Mouse (Mus musculus): ENCODE data around the gene Ttll9. TPM values are rescaled to one million over a fixed set of nuclear protein-coding genes. Genes with fewer than 3 reads are reported as not detected.

Gene Ttll9
- total RNA-seq, 2 experiments from 2014 or later = 0.79 to 1.5 TPM

DNA sequence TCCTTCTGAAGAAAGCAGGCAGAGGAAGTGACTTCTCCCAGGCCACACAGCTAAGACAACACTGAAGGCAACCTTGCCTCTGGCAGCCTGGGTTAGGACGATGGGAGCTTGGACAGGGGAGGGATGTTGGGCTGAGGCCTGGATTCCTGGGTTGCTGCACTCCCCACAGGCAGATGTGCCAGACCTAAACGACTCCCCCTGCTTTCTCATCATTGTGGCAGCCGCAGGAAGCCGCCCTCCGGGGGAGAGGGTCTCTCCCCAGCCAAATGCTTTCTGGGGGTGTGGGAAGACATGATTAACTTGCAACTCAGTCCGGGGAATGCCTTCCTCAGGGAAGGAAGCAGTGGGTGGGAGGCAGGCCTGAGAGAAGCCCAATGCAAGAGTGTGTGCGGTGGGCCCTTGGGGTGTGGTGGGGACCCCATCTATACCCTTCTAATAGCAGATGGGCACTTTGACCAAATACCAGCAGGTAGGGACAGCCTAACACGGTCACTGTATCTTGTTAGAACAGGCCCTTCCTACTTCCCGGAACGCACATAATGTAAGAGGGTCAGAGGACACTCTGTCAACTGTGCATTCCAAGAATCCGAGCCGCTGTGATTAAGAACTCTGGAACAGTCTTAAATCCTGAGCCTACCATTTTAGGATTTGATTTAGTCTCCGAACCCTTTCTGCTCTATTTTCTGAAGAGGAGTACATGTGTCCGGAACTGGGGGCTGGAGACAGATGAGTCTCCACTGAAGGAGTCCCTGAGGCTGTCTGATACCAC is 33.9 kb upstream of the Ttll9 start:
- no peak for TF ChIP-seq CTCF (conservative IDR thresholded peaks at IDR 0.05)
- DNase-seq (ENCODE audit: low spot score in 2 of 2) = no peak

DNA sequence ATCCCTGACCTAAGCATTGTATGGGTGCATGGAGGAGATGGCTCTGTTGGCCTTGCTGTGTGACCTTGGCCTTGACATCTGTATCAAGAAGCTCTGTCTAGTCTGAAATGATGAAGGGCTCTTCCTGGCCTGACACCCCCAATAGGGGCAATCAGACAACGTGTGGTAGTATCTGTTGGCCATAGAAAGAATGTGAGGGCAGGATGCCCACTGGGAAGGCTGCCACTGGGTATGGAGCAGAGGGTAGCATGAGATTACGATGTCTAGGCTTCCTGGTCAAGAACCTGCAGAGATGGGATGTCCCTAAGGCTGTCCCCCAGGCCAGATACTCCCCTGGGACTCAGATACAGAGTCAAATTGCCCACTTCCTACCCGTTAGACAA is 33.3 kb upstream of the Ttll9 start:
- no peak for TF ChIP-seq CTCF (conservative IDR thresholded peaks at IDR 0.05)
- no peak overlapping the region for H3K27ac ChIP-seq
- no peak overlapping the region for H3K4me3 ChIP-seq
- no peak for DNase-seq (ENCODE audit: low spot score in 2 of 2)

More for the DNA sequence above, 33.9 kb upstream of the Ttll9 start:
- Histone ChIP-seq H3K4me3 (no peak overlapping the region), H3K27ac (no peak overlapping the region)

DNA sequence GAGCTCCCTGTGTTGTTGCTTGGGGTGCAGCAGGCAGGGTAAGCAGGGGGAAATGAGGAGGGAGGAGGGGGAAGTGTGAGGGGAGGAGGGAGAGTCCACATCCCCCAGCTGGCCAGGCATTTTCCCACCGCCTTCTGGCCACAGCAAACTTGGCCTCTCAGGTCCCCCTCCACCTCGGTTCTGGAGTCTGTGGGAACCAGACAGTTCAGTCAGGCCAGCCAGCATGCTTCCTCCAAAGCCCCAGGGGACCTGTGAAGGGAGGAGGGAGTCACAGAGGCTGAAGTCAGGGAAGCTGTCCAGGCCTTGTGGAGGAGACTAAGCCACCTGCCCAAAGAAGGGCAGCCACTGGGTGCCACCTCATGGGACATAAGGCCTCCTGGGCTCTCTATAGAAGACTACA is 32.0 kb upstream of the Ttll9 start:
- no peak for DNase-seq (ENCODE audit: low spot score in 2 of 2)
- TF ChIP-seq CTCF (conservative IDR thresholded peaks at IDR 0.05) = no peak
- H3K4me3 ChIP-seq = no peak overlapping the region
- H3K27ac ChIP-seq = no peak overlapping the region

DNA sequence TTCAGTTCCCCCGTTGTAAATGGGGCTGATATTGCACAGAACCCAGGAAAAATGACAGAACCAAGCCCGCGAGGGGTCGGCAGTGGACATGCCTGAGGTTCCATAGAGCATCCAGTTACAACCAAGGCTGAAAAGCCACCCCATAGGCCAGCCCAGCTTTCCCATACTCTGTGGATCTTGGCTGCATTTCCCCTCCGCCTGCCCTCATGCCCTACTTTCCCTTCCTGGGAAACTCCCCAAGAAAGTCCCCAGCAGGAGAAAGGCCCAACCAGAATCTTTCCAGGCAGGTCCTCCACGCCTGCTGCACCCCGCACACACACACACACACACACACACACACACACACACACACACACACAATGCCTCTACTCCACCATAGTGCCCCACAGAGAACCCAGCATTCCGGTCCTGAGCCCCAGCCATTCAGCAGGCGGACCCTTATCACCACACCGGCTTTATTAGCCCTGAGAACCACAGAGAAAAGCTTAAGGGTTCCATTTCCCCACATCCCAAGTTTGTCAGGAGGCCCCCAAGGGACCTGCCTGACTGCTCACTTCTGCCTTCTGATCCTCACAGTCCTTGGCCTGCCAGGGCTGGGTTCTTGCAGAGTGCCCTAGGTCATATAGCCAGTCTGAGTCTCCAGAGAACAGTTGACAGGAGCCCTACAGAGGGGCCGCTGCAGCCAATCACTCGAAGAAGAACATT is 30.7 kb upstream of the Ttll9 start:
- no peak for TF ChIP-seq CTCF (conservative IDR thresholded peaks at IDR 0.05)
- DNase-seq (ENCODE audit: low spot score in 2 of 2) = no peak
- Histone ChIP-seq H3K4me3 (no peak overlapping the region), H3K27ac (no peak overlapping the region)

DNA sequence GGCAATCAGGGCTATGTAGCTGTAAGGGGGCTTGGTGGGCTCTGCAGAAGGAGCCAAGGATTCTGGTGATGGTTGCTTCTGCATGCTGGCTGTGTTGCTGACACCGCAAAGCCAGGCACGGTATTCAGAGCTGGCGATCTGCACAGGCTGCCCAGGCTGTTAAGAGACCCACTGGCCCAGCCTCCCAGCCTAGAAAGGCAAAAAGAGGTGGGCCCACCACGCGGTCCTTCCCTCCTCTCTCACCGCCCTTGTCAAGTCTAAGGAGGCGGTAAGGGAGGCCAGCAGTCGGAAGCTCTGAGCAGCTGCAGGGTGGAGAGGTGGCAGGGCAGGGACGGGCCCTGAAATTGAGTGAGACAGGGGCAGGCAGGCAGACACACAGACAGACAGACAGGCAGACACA is 29.2 kb upstream of the Ttll9 start, which contains the start of gene Foxs1:
Gene Foxs1 (minus strand): TSS at position 161 of the 400 bp plus-strand sequence.
- Histone ChIP-seq H3K27ac (no peak within 1 kb of the TSS), H3K4me3 (no peak within 1 kb of the TSS; the same call in 1 of the 2 replicates)
- TF ChIP-seq CTCF (conservative IDR thresholded peaks at IDR 0.05) = no peak
- no peak for DNase-seq (ENCODE audit: low spot score in 2 of 2)

DNA sequence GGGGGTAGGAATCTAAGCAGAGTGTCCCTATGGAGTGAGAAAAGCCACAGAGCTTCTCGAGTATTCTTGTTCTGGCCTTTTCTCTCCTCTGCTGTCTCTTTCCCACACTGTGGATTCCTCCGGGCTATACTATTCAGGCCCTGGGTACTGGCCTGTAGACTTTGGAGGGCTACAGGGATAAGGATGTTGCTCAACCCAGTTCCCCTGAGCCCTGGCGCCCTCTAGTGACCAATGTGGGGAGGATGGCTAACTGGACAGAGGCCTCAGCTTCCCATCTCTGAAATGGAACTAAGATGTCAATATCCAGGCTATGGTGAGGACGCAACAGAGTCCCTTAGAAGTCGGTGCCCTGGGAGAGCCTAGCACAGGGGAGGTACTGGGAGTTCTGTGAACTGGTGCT is 28.7 kb upstream of the Ttll9 start:
- TF ChIP-seq CTCF (conservative IDR thresholded peaks at IDR 0.05) = peak; percentile 78
- no peak overlapping the region for H3K27ac ChIP-seq
- no peak overlapping the region for H3K4me3 ChIP-seq
- peak in 1 of 2 experiments; percentile 50 for DNase-seq (ENCODE audit: low spot score in 2 of 2)

DNA sequence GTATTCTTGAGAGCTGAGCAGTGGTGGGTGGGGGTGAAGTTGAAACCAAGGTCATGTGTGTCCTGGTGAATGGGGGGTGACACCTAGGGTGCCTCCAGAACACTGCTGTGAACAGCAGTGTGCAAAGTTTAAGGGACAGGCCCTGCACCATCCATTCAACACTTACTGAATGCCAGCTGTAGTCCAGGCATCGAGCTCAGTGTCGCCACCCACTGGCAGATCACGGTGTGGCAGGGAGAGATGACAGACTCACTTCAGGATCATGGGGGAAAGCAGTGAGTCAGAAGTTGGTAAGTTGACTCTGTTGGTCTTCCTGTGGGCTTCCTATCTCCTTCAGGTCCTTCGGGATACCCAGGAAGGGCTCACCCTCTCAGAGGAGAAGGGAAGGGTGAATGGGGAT is 22.4 kb upstream of the Ttll9 start:
- TF ChIP-seq CTCF (conservative IDR thresholded peaks at IDR 0.05) = peak; percentile 85
- Histone ChIP-seq H3K27ac (no peak overlapping the region), H3K4me3 (no peak overlapping the region)
- DNase-seq (ENCODE audit: low spot score in 2 of 2) = peak in 1 of 2 experiments; percentile 51

DNA sequence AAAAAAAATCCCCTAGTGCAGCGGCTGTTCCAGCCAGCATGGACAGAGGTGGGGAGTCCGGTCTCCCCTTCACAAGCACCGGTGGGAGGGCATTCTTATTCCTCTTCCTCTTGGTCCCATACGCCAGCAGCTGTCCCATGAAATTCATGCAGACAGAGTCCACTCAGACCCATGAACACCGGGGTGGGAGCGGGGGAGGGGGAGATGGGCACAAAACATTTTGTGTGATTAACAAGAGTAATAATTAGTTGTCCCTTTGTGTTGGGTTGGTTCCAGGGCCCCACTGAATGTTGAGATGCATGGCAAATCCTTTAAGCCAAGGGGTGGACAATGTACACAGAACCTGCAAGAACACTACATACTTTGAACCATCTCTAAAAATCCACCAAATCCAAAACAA is 21.2 kb upstream of the Ttll9 start:
- H3K4me3 ChIP-seq = no peak overlapping the region
- TF ChIP-seq CTCF (conservative IDR thresholded peaks at IDR 0.05) = no peak
- DNase-seq (ENCODE audit: low spot score in 2 of 2) = no peak

DNA sequence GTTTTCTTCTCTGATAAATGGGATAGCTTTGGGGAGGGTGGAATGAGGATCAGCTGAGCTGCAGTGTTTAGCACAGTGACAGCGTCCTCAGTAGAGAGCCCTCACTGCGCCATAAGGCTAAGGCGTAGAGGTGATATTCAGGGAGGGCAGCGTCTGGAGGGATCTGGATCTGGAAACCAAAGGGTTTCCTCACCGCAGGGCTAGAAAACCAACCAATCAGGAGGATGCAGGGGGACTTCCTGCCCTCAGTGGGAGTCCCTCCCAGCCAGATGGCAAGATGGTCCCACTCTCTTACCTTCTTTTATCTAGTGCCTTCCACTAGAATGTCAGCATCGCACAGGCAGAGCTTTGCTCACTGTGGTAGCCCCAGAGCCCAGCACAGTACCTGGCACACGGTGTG is 20.5 kb upstream of the Ttll9 start:
- H3K27ac ChIP-seq = no peak overlapping the region
- no peak for DNase-seq (ENCODE audit: low spot score in 2 of 2)
- H3K4me3 ChIP-seq = no peak overlapping the region
- no peak for TF ChIP-seq CTCF (conservative IDR thresholded peaks at IDR 0.05)

More for the DNA sequence above, 21.2 kb upstream of the Ttll9 start:
- H3K27ac ChIP-seq = no peak overlapping the region

DNA sequence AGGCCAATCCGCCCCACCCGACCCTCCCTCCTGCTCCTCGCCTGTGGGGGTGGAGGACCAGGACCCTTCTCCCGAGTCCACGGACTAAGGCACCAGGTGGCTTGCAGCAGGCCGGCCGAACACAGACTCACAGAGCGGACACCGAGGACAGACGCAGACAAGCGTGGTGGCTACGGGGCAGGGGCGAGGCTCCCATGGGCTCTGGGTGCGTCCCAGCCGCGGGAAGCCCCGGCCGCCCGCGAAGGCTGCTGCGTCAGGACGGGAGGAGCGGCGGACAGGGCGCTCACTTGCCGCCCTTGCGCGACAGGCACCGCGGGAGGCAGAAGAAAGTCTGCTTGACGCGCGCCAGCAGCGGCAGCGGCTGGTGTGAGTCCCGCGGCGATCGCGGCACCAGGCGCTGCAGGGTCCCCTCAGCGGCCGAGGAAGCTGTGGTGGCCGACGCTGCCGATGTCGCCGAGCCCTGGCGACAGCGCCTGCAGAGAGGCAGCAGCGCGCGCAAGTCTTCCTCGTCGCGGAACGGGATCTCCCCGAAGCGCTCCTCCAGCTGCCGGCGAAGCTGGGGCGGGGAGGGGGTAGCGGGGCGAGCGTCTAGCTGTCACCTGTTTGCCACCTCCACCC is 19.3 kb upstream of the Ttll9 start:
- DNase-seq (ENCODE audit: low spot score in 2 of 2) = no peak
- peak overlapping the region; percentile 36 for H3K4me3 ChIP-seq
- no peak overlapping the region for H3K27ac ChIP-seq
- TF ChIP-seq CTCF (conservative IDR thresholded peaks at IDR 0.05) = no peak

DNA sequence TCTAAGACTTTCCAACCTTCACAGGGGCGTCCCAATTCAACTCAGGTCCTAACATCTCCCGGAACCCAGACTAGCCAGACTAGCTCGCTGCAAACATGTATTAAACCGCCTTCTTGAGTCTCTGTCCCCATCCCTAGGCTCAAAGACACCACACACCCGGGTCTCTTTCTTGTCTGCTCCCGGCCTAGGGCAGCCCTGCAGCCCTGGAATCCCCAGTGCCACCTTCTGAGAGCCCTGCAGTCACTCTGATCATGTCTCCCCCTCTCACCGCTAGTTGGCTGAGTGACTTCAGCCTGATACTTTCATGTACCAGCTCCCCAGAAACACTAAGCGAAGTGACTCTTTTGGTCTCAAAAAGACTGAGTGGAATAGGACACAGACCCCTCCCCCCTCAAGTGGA is 18.7 kb upstream of the Ttll9 start:
- Histone ChIP-seq H3K27ac (no peak overlapping the region), H3K4me3 (peak overlapping the region; percentile 36)
- no peak for DNase-seq (ENCODE audit: low spot score in 2 of 2)
- peak; percentile 50 for TF ChIP-seq CTCF (conservative IDR thresholded peaks at IDR 0.05)

DNA sequence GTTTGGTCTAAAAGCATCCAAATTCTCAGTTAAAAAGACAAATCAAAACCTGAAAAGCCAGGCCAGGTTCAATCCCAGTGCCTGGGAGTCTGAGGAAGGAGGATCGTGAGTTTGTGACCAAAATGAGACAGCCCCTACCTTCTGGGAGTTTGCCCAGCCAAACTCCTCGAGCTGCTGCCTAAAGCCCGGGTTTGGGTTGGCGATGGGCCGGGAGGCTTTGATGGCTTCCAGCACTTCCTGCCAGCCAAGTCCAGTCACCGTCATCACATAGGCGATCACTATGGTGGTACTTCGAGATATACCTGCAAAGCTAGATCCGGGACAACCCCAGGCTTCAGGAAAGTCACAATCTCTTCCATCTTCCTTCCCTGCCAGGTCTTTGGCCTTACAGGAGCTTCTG is 18.3 kb upstream of the Ttll9 start:
- no peak for TF ChIP-seq CTCF (conservative IDR thresholded peaks at IDR 0.05)
- H3K4me3 ChIP-seq = no peak overlapping the region
- no peak overlapping the region for H3K27ac ChIP-seq
- DNase-seq (ENCODE audit: low spot score in 2 of 2) = no peak

DNA sequence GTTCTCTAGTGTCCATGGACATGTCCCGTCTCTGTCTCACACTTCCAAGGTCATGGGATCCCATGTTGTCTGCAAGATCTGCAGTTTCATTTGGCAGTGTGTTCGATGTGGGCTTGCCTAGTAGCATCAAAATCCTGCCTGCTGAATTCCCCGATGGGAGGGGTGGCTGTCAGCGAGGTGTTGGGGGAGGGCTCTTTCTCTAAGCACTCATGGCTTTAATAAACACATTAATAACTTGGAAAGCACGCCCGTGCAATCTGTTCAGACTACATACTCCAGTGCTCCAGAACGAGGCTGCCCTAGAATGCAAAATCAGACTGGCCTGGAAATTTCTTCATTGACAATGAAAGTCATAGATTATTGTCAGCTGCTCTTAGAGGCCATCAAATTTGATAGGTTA is 15.2 kb upstream of the Ttll9 start:
- TF ChIP-seq CTCF (conservative IDR thresholded peaks at IDR 0.05) = no peak
- Histone ChIP-seq H3K27ac (no peak overlapping the region), H3K4me3 (no peak overlapping the region)
- peak; percentile 60 to 81 for DNase-seq (ENCODE audit: low spot score in 2 of 2)
